9 mouse cellular contexts compared by ENCODE assay signal in the genomic region with DNA sequence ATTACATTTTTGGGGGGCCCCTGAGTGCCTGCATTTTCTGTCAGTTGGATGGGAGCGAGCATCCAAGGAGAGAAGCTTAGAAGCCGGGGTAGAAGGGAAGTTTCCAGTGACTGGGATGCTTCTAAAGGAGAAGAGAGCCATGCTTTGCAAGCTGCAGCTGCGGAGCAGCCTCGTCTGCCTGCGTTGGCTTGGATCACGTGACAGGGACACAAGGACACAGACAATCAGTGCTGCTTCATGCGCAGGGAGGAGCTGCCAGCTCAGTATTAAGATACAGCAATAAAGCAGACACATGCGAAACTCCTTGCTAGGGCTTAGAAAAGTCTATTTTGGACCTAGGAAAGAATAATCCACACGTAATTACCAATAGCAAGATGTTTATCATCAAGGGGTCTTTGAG.
A peak's percentile ranks its signal among the peaks of the same experiment; 100 is the strongest.
DNase-seq lines count a peak whose midpoint lies in the region.
"Had no signal": no experiment of that assay in that cellular context is flagged by ENCODE, and none has a peak within 500 bp of the region (broad histone marks: within the 10 kb centered on the region; RNA-seq: fewer than 3 reads in every experiment).

No protein-coding gene starts in this region.

- peak; percentile 72 for DNase-seq in layer of hippocampus, adult 11-12 months (ENCODE audit: low spot score)
- no peak for DNase-seq in layer of hippocampus, postnatal 25 days (ENCODE audit: extremely low spot score in 1 of 2, low spot score in 1 of 2)
- DNase-seq in frontal cortex, postnatal 14 days (ENCODE audit: low spot score in 2 of 2), result peak; percentile 41 to 43
- DNase-seq in left cerebral cortex, adult 9 months (ENCODE audit: low spot score in 2 of 2), result peak; percentile 47 to 51
- DNase-seq in right cerebral cortex, postnatal 25 days, result peak; percentile 53
- DNase-seq in liver, result no peak
- no peak for DNase-seq in heart, adult 11 months
- no peak for DNase-seq in spleen, adult 18-20 months
- DNase-seq: kidney, adult 8-10 months had no signal

Comparison
In these comparisons a context has a peak if more than half of its experiments do, and no peak if none do; other contexts are left out.
1. DNase-seq: peak in layer of hippocampus, adult 11-12 months (single experiment), frontal cortex, postnatal 14 days (2 of 2), left cerebral cortex, adult 9 months (2 of 2) and right cerebral cortex, postnatal 25 days (single experiment); none in layer of hippocampus, postnatal 25 days (0 of 2), liver (single experiment), heart, adult 11 months (single experiment) and spleen, adult 18-20 months (0 of 2).